Mouse (Mus musculus) retina, adult 2 months (tissue): ENCODE measurements at regions not wholly inside any gene's neighbourhood (a gene's known extent, or its start where the extent isn't known, plus 50 kb on each side); places are given as distances from the start of the nearest gene placed in this dataset.

ENCODE experiments used
- DNase-seq: peaks from one replicate; pipeline ENCODE4 v3.0.0-alpha.2; 2012; ENCODE audit warnings: low read depth, low spot score

GRCm38 (mm10) chr13:52047937-52048336 is 201.5 kb downstream of the Gadd45g start:
- DNase-seq = no peak

- DNase-seq = no peak
These were observed 202.3 kb downstream of the Gadd45g start for GRCm38 (mm10) chr13:52048777-52049176.

GRCm38 (mm10) chr13:52049249-52049648 is 202.8 kb downstream of the Gadd45g start:
- no peak for DNase-seq

DNA sequence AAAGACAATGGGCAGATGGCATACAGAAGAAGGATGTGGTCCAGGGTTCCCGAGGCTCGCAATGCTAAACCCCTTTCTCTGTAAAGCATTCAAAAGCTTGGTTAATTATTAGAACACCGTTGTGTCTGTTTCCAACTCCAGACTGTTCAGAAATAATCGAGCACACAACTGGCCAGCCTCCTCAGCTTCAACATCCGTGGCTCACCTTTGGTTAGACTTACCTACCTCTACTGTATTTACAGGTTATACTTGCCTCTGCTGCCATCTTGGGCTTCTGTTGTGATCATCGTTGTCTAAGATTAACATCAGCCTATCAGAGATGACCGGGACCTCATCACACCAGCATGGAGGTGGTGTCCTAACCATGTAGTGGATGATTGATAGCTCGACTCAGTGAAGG is 209.3 kb downstream of the Gadd45g start:
- DNase-seq = no peak

GRCm38 (mm10) chr13:52057456-52057855 is 211.0 kb downstream of the Gadd45g start:
- no peak for DNase-seq

- no peak for DNase-seq
These were observed 213.4 kb downstream of the Gadd45g start for GRCm38 (mm10) chr13:52059756-52060417.

GRCm38 (mm10) chr13:52060418-52060870 is 214.0 kb downstream of the Gadd45g start:
- DNase-seq = no peak

DNA sequence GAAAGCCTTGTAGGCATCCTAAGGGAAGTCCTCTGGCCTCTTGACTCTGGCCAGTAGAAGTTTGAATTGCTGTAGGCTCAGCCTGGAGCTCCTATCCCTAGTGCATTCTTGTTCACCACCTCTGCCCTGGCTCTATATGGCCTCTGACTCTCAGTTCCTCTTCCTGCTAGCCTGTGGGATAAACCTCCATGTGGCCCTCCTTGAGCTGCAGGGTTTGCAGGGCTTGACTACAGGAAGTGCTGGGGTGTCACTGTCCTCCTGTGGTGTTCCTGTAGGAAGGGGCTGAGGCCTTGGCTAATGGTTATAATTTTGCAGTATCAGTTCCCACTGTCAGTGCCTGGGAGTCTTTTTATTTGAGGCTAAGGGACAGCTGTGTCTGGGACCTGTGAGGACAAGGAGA is 215.0 kb downstream of the Gadd45g start:
- no peak for DNase-seq

GRCm38 (mm10) chr13:52061881-52062280 is 215.4 kb downstream of the Gadd45g start:
- DNase-seq = no peak

GRCm38 (mm10) chr13:52062576-52062975 is 216.1 kb downstream of the Gadd45g start:
- DNase-seq = no peak

- DNase-seq = no peak
These were observed 218.8 kb downstream of the Gadd45g start for GRCm38 (mm10) chr13:52065274-52065673.

DNA sequence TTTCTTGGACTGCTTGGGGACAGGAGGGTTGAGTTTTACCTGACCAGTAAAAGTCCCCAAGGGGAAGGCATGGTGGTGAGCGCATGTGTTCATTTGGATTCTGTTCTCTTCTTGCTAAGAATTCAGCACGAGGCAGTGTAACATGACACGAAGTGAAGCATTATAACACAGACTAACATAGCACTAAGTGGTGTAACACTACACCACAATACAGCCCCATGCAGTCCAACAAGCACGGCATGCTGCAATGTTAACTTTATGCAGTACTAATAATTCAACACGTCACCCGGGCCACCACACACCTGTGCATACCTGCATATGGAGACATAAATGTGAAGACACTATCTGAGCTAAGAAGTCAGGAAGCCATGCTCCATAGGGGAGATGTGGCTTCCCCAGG is 219.2 kb downstream of the Gadd45g start:
- DNase-seq = no peak

- no peak for DNase-seq
These were observed 220.6 kb downstream of the Gadd45g start for GRCm38 (mm10) chr13:52067048-52067447.

DNA sequence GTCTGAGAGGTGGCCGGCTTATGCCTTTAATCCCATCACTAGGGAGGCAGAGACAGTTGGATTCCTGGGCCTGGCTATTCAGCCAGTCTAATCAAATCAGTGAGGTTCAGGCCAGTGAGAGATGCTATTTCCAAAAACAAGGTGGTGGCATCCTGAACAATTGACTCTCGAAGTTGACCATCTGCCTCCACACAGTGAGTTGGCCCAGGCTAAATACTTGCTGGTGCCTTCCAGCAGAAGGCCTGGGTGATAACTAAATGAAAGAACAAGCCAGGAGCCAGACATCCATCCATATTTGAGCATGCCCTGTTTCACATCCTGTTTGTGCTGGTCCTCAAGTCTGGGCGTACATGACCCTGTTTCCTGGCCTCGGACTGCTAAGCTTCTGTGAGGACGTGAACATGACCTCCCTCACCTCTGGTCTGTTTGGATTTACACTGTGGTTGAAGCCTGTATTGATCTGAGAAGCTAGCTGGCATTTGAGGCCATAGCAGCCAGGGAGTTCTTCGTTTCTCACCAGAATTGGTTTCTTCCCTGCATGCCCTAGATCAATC is 222.5 kb downstream of the Gadd45g start:
- no peak for DNase-seq

GRCm38 (mm10) chr13:52069714-52070113 is 223.2 kb downstream of the Gadd45g start:
- DNase-seq = no peak

- no peak for DNase-seq
These were observed 224.5 kb downstream of the Gadd45g start for GRCm38 (mm10) chr13:52070731-52071663.

GRCm38 (mm10) chr13:52077616-52078015 is 231.1 kb downstream of the Gadd45g start:
- DNase-seq = no peak

DNA sequence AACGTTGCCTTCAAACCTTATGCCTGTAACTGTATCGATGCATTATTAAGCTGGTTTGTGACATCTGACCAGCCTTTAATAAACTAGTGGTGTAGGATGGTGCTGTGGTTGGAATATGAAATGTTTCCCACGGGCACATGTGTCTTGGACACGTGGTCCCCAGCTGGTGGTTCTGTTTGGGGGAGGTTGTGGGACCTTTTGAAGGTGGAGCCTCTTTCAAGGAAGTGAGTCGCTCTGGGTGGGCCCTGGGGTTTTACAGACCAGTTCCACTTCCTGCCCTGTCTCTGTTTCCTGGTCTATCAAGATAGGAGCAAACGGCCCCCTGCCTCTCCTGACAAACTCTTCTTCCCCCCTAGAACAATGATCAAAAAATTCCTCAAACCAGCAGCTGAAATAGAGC is 232.1 kb downstream of the Gadd45g start:
- DNase-seq = no peak

DNA sequence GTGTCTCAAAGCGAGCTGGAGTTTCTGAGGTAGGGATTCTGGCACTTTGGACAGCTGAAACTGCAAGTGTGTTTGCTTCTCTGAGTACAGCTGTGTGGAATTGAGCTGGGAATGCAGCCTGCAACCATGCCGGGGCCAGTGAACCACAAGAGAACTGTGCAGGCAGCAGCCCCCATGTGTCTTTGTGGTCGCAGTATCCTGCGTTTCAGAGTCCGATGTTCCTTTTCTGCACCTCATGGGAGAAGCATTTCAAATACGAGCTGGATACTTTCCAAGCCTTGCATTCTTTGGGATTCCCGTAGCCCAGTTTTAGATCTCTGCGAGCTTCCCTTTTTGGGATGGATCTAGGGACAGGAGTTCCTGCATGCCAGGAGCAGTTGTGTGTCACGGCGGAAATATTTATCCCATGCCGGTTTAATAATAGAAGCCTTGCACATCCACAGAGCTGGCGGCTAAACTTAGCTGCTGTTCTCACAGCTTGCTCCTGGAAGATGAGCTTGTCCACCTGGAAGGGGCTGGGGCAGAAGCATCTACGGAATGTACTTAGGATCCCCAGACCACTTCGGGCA is 233.3 kb downstream of the Gadd45g start:
- no peak for DNase-seq

- DNase-seq = no peak
These were observed 237.3 kb downstream of the Gadd45g start for GRCm38 (mm10) chr13:52083601-52084455.

DNA sequence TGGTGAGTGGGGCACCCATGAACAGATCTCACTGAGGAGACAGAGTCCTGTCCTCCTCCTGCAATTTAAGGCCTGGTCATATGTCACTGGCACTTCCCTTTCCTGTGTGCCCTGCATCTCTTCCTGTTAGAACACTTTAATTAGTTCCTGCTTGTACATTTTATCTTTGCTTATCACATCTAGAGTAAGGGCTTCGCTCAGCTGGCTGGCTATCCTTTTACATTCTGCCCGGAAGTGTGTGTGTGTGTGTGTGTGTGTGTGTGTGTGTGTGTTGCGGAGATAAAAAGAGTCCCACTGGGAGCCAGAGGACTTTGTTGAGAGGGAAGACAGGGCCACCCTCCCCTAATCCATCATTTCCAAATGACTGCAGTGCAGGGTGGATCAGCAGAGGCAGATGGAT is 238.6 kb downstream of the Gadd45g start:
- DNase-seq = no peak
